Mouse (Mus musculus): ENCODE results near the gene Gm11634.
"Not testable (repeated sequence)": the region's sequence is repeated elsewhere in the genome, so short reads cannot be mapped to it uniquely, and the experiment has no call there.

Gm11634 gene

GRCm38 (mm10) chr11:101599156-101599555, at the start of gene Gm11634:
Gm11634 (minus strand) TSS chr11:101599256.
- in situ Hi-C loops (cut with MboI): no loop called here

- in situ Hi-C loops (cut with MboI): not testable (repeated sequence)
Measured at GRCm38 (mm10) chr11:101647093-101647492, 48.0 kb upstream of the Gm11634 start.

DNA sequence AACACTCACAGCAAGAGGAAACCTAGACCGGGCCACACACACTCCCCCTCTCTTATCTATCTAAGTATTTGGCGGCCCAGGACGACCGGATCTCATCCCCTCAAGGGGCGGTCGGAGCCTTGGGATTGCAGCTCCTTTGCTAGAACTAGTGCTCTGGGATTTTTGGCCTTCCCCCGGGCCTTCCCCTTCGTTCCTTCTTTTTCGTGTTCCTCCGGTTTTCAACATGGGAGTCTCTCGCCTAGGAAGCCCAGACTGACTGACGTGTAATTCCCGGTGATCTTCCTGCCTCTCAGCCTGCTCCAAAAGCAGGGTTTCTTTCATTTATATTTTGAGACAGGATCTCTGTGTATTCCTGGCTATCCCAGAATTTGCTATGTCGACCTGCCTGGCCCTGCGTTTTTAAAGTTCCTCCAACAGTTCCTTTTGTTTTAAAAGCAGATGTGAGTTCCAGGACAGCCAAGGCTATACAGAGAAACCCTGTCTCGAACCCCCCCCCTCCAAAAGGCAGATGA, 47.3 kb upstream of the Gm11634 start:
- in situ Hi-C loops (cut with MboI): not testable (repeated sequence)

DNA sequence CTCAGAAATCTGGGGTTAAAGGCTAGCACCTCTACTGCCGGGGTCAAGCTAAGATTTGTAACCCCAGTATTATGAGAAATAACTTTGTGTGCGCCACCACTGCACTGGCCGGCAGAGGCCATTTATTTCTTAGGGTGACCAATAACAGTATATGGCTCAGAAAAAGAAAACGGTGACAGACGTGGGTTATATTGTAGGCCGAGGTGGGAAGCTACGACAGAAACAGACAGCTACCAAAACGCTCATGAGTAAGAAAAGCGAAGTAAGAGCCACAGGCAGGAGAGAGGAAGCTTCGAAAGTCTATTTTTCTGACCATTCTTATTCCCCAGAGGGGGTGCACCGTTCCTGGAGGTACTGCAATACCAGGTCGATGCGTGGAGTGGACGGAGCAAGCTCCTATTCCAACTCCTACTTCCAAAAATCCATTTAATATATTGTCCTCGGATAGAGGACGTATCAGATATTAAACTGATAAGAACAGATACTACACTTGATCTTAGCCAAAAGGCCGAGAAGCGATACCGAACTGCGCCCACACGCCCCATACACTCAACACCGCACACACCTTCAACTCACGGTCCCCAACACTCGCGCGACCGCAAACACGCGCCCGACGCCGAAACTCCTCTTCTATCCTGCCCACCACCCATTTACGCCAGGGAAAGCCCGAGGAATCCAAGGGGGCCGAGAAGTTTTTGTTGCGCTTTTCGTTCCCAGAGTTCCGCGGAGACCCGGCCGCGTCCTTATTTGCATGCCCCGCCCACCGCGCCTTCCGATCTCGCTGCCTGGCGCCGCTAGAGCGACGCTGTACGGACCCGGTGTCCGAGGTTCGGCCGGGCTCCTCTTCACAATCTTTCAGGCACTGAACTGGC, 46.6 kb upstream of the Gm11634 start:
- in situ Hi-C loops (cut with MboI): not testable (repeated sequence)

GRCm38 (mm10) chr11:101645043-101645410, 46.0 kb upstream of the Gm11634 start:
- in situ Hi-C loops (cut with MboI): not testable (repeated sequence)

- in situ Hi-C loops (cut with MboI): no loop called here
Measured at GRCm38 (mm10) chr11:101644591-101644990, 45.5 kb upstream of the Gm11634 start.

- in situ Hi-C loops (cut with MboI): no loop called here
Measured at GRCm38 (mm10) chr11:101642931-101643330, 43.9 kb upstream of the Gm11634 start.

DNA sequence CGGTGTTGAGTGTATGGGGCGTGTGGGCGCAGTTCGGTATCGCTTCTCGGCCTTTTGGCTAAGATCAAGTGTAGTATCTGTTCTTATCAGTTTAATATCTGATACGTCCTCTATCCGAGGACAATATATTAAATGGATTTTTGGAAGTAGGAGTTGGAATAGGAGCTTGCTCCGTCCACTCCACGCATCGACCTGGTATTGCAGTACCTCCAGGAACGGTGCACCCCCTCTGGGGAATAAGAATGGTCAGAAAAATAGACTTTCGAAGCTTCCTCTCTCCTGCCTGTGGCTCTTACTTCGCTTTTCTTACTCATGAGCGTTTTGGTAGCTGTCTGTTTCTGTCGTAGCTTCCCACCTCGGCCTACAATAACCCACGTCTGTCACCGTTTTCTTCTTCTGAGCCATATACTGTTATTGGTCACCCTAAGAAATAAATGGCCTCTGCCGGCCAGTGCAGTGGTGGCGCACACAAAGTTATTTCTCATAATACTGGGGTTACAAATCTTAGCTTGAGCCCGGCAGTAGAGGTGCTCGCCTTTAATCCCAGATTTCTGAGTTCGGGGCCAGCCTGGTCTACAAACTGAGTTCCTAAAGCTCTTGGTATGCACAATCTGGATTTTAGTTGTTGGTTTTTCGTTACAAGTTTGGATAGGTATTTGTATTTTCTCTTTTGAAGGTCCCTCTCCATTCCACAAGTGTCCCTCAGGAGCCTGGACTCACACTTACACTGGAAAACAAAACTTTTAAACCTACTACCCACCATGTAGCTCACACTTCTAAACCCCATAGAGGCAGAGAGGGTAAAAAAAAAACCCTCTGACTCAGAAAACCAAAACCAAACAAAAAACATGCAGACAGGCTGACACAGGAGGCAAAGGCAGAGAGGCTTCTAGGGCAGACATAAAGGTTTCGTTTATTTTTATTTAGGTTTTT, 42.9 kb upstream of the Gm11634 start:
- in situ Hi-C loops (cut with MboI): not testable (repeated sequence)

- in situ Hi-C loops (cut with MboI): not testable (repeated sequence)
Measured at GRCm38 (mm10) chr11:101640857-101641709, 42.0 kb upstream of the Gm11634 start.

DNA sequence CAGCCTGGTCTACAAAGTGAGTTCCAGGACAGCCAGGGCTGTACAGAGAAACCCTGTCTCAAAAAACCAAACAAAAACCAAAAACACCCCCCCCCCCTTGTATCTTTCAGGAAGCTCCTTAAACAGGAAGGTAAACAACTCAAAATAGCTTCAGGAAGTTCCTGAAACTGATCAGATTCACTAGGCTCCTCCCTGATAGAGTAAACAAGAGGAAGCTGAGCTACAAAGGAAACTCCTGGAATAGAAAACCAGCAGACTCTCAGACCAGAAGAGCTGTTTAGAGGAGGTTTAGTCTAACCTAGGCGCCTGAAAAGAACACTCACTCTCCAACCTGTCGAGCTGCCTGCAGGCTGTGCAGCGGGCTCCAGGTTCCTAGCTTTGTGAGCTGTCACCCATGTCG, 40.7 kb upstream of the Gm11634 start:
- in situ Hi-C loops (cut with MboI): no loop called here

GRCm38 (mm10) chr11:101635660-101636059, 36.6 kb upstream of the Gm11634 start:
- in situ Hi-C loops (cut with MboI): no loop called here

DNA sequence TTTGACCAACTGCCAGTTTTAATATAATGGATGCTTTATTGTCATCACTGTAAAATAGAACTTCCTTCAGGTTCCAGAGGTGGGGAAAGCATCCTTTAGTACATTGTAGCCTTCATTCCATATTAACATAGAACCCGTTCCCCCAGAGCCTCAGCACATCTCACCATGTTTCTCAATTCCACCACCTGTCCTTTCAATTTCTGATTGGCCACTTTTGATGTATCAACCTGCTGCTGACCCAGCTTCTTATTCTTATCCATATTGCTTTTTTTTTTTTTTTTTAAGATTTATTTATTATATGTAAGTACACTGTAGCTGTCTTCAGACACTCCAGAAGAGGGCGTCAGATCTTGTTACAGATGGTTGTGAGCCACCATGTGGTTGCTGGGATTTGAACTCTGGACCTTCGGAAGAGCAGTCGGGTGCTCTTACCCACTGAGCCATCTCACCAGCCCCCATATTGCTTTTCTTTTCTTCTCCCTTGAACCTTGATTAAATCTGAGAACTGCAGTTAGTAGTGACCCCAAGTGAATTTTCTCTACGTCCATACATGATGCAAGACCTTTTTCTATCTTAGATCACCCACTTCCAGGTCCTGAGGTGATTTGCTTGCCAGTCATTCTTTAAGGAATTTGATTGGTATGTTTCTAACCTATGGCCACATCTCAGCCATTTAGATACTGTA, 29.8 kb upstream of the Gm11634 start:
- in situ Hi-C loops (cut with MboI): not testable (repeated sequence)

GRCm38 (mm10) chr11:101627857-101628559, 29.0 kb upstream of the Gm11634 start:
- in situ Hi-C loops (cut with MboI): no loop called here

GRCm38 (mm10) chr11:101626995-101627856, 28.2 kb upstream of the Gm11634 start, which contains the start of gene Rdm1:
Rdm1 (plus strand) TSS chr11:101627195.
- in situ Hi-C loops (cut with MboI): no loop called here

DNA sequence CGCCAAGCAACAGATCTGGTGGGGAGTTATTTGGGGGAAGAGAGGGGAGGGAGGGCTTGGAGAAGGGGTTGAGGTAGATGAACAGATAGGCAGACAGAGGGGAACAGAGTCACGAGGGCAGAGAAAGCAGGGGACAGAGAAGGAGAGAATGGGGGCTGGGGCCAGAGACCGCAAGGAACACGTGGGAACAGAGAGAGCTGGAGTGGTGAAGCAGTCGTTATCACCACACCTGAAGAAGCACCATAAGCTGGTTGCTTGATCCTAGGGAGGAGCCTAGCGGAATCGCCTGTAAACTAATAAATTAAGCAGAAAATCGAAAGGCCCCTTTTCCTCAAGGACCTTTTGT, 27.6 kb upstream of the Gm11634 start:
- in situ Hi-C loops (cut with MboI): no loop called here

GRCm38 (mm10) chr11:101620022-101620655, 21.1 kb upstream of the Gm11634 start:
- in situ Hi-C loops (cut with MboI): not testable (repeated sequence)

DNA sequence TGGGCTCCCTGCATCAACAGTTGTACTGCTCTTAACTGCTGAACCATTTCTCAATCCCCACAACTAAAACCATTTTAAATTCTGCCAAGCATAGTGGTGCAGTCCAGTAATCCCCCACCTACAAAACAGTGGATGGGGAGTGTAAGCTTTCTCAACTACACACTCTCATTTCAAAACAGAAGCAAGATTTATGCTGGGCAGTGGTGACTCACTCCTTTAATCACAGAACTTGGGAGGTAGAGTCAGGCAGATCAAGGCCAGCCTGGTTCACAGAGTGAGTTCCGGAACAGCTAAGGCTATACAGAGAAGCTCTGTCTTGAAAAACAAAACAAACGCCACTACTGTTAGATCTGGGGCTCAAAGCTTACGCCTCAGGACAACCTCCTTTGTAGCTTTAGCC, 19.5 kb upstream of the Gm11634 start:
- in situ Hi-C loops (cut with MboI): no loop called here

- in situ Hi-C loops (cut with MboI): no loop called here
Measured at GRCm38 (mm10) chr11:101617849-101618248, 18.8 kb upstream of the Gm11634 start.

All from mature B cell (primary cell).